Mouse (Mus musculus) liver, adult 2 months (tissue): ENCODE measurements at regions not wholly inside any gene's neighbourhood (a gene's known extent, or its start where the extent isn't known, plus 50 kb on each side); places are given as distances from the start of the nearest gene placed in this dataset.

Source experiments
- CTCF ChIP-seq: fragments of 200-500 bp; IDR thresholded peaks from 2 replicates; pipeline ENCODE4 v1.5.1; 2011; ENCODE audit warnings: low read depth, low read length, control low read depth
- POLR2A ChIP-seq: fragments of 200-500 bp; IDR thresholded peaks from 2 replicates; pipeline ENCODE4 v1.6.1; 2011; ENCODE audit warnings: low read length, control low read depth; ENCODE audit not compliant: insufficient read depth; ENCODE audit errors: extremely low read depth

DNA sequence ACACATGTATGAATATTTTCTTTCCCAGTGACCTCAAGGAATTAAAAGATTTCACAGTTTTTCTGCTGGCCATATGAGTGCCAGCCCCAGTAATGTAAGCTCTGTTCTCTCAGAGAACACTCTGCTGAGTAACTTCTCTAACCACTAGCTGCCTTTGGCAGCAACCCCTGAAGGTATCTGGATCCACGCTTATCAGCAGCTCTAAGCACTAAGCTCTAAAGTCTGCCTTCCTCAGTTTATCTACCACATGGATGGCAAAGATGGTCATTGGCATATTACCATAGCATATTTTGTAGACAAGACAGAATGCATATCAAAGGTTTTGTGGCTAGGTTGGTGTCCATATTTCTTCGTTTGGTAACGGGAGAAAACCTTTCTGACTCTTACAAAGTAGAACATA, 592.3 kb upstream of the Chrm3 start:
- TF ChIP-seq POLR2A (no peak), CTCF (no peak)
